Mouse (Mus musculus) skeletal muscle tissue, adult 2 months (tissue): ENCODE results near the gene Olfr547.

Source experiments
- DNase-seq: peaks from one replicate; pipeline ENCODE4 v3.0.0-alpha.2; 2012; ENCODE audit warnings: low read depth, low spot score

The Olfr547 gene

DNA sequence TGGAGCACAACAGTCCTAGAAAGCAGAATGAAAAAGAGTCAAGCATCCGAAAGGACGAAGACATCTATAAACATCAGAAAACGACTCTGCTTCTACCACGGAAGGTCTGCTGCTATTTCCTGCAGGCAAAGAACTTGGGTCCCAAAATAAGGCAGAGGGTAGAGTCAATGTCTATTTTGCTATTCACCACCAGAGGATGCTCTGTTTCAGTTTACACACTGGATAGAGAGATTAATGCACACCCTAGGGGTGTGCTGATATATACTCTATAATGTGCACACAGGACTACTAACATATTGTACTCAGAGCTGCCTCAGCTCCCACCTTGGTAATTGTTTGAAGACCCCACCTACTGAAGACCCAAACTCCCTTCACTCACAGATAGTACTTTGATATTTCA is 31.7 kb downstream of the Olfr547 start:
- DNase-seq: no peak

DNA sequence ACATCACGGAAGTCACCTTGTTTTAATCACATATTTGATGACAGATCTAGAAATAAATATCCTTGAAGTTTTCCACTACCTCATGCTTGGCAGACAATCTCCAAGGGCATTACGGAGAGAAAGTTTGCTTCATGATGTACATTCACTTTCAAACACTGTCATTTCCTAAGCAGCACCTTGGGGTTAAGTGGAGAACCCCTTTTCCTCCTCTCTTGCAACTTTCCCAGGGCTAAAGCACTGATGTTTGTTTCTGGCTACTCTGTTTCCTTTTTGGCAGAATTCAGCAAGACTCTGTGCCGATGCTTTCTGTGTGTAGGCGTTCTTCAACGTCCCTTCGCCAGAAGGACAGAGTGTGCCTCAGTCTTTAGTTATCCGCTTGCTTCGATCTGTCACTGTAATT is 36.6 kb downstream of the Olfr547 start, which contains the start of gene Olfr550:
Olfr550 (plus strand) TSS at position 301 of the 400 bp plus-strand sequence.
- no peak for DNase-seq

DNA sequence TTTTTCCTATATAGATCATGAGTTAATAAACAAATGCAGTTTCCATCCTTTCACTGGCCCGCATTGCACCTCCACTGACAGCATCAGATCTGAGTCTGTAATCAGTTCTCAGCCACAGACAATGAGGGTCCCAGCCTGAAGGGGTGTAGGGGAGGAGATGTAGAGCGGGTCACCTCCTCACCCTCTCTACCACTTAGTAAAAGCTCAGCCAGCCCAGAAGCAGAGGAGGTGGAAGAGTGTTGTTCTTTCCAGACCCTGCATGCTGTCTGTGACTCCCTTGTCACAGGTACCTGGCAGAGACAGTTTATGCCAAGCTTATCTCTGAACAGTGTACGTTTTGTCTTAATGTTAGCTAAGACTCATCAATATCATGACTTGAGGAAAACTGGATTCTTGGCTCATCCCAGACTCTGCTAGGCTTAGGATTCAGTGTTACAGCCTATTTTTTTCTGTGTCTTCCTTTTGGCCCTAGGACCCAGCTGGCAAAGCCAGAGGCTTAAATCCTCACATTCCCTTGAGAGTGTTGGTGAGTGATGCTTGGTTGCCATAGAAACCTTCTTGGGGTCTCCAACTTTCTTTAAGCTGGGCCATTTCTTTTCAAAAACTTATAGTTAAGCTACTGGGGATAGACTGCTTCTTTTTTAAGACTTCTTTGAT is 38.8 kb downstream of the Olfr547 start:
- DNase-seq: no peak

DNA sequence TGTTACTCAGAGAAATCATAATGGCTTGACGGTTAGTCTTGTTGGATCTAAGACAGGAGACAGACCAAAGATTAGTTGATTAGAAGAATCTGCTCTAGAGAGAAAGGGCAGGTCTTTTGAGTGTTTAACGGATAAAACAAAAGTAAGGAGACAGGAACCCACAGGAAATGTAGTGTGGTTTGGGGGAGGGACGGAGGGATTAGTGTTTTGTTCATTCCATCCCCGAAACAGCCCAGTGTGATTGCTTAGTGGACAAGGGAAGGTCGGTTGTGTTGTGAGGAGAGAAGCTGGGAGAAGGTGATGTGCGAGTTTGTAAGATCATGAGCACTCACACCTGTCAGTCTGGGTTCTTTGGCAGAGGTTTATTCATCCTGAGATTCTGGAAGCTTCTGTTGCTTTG is 41.4 kb downstream of the Olfr547 start:
- no peak for DNase-seq
